Mouse (Mus musculus): ENCODE results near the gene Hnrnpa1. TPM values are rescaled to one million over a fixed set of nuclear protein-coding genes. Genes with fewer than 3 reads are reported as not detected.

The Hnrnpa1 gene
- polyA plus RNA-seq, 1 experiment from 2014 or later, result 906 TPM

DNA sequence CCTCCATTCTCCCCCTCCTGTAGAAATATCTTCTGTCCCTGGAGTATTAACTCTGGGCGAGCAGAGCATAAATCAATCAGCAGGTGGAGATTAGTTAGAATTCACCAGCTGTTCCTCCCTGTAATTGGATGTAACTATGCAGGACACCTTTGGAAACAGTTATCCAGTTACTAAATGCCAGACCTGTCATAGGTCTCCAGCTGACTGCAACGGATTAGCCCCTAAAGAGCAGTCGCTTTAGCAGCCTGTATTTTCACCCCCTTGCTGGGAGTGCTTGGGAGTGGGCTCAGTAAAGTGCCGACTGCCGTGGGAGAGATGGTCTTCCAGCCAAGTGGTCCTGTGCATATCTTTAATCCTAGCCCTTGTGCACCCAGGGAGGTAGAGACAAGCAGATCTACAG lies 49.4 kb downstream of the Hnrnpa1 start:
- WGBS, result 39% methylated on average over 5 of the region's 5 CpGs
- H3K36me3 ChIP-seq (ENCODE audit: control insufficient read depth, insufficient read depth, low read length), result peaks cover 38% of the 10 kb centered on the region
- no peak for ATAC-seq (ENCODE audit: insufficient number of reproducible peaks, insufficient read depth, low FRiP score, low read depth)

DNA sequence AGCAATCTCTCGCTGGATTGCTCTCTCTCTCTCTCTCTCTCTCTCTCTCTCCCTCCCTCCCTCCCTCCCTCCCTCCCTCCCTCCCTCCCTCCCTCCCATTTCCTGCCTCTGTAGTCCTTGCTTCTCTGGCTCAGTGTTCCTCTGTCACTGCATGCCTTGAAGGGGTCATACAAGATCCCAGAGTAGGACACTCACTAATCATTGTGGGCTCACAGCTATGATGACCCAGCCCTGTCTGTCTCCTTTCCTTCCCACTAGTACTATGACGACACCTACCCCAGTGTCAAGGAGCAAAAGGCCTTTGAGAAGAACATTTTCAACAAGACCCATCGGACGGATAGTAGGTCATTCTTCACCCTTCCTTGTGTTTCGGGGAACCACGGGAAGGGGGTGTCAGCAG lies 50.2 kb downstream of the Hnrnpa1 start:
- Histone ChIP-seq H3K4me1 (ENCODE audit: control insufficient read depth, insufficient read depth, low read length) (peaks cover 8% of the 10 kb centered on the region; the same call in 1 of the 2 replicates), H3K9me3 (ENCODE audit: control insufficient read depth, low read depth, low read length) (no peaks in the 10 kb centered on the region), H3K36me3 (ENCODE audit: control insufficient read depth, insufficient read depth, low read length) (peaks cover 42% of the 10 kb centered on the region), H3K27me3 (ENCODE audit: control insufficient read depth, insufficient read depth, low read length) (no peaks in the 10 kb centered on the region), H3K9ac (replicated peaks; ENCODE audit: low read depth, low read length) (no peak overlapping the region), H3K27ac (ENCODE audit: low read length) (no peak overlapping the region), H3K4me2 (replicated peaks; ENCODE audit: low read depth, low read length) (no peak overlapping the region), H3K4me3 (ENCODE audit: low read depth, low read length) (no peak overlapping the region)
- no peak for ATAC-seq (ENCODE audit: insufficient number of reproducible peaks, insufficient read depth, low FRiP score, low read depth)
- 66% methylated on average over 6 of the region's 6 CpGs for WGBS

More for the DNA sequence above, 49.4 kb downstream of the Hnrnpa1 start:
- Histone ChIP-seq H3K4me3 (ENCODE audit: low read depth, low read length) (no peak overlapping the region), H3K27me3 (ENCODE audit: control insufficient read depth, insufficient read depth, low read length) (no peaks in the 10 kb centered on the region), H3K9me3 (ENCODE audit: control insufficient read depth, low read depth, low read length) (no peaks in the 10 kb centered on the region), H3K4me1 (ENCODE audit: control insufficient read depth, insufficient read depth, low read length) (peaks cover 16% of the 10 kb centered on the region; the same call in 1 of the 2 replicates), H3K4me2 (replicated peaks; ENCODE audit: low read depth, low read length) (no peak overlapping the region), H3K27ac (ENCODE audit: low read length) (no peak overlapping the region), H3K9ac (replicated peaks; ENCODE audit: low read depth, low read length) (no peak overlapping the region)

DNA sequence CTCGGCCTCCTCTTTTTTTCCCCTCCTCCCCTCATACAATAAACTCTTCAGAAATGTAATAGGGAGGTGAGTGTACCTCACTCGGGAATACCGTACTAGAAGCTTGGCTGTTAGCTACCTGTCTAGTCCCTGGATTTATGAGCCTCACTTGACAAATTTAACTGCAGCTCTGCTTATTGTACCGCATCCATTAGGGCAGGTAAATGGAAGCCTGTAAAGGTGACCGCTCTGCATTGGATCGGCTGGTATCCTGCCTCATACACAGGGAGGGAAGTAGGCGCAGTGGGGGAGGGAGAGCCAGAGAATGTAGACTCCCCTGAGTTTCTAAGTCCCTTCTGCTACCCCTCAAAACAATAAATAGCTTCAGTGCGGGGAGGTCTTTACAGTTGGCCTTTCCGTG lies 50.6 kb downstream of the Hnrnpa1 start:
- no peak overlapping the region for H3K4me2 ChIP-seq (replicated peaks; ENCODE audit: low read depth, low read length)
- H3K27ac ChIP-seq (ENCODE audit: low read length), result no peak overlapping the region
- no peak overlapping the region for H3K9ac ChIP-seq (replicated peaks; ENCODE audit: low read depth, low read length)
- H3K36me3 ChIP-seq (ENCODE audit: control insufficient read depth, insufficient read depth, low read length), result peaks cover 42% of the 10 kb centered on the region
- no peak for ATAC-seq (ENCODE audit: insufficient number of reproducible peaks, insufficient read depth, low FRiP score, low read depth)
- H3K9me3 ChIP-seq (ENCODE audit: control insufficient read depth, low read depth, low read length), result no peaks in the 10 kb centered on the region
- no peaks in the 10 kb centered on the region for H3K27me3 ChIP-seq (ENCODE audit: control insufficient read depth, insufficient read depth, low read length)
- H3K4me1 ChIP-seq (ENCODE audit: control insufficient read depth, insufficient read depth, low read length), result peaks cover 8% of the 10 kb centered on the region; the same call in 1 of the 2 replicates
- 69% methylated on average over 9 of the region's 9 CpGs for WGBS
- no peak overlapping the region for H3K4me3 ChIP-seq (ENCODE audit: low read depth, low read length)

DNA sequence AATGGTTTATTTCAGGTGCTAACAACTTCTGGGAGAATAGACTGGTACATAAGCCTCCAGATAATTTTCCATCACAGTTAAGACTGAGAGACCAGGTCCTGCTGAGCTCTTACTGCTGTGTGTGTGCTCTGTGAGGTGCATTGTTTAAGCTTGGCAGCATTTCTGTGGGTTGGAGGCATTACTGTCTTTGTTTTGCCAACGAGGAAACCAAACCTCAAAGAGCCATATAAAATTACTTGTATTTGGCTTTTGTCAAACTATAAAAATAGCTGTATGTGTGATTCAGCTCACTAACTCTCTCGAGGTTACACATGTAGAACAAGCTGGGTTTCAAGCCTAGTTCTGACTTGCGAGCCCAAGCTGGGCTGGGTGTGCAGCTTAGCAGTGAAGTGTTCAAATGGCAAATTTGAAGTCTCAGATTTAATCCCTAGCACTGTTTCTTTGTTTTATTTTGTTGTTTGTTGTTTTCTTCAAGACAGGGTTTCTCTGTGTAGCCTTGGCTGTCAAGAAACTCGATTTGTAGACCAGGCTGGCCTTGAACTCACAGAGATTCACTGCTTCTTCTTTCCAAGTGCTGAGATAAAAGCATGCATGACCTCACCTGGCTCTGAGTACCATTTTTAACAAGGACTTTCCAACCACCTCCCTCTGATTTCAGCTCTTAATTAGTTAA lies 52.6 kb downstream of the Hnrnpa1 start:
- H3K9ac ChIP-seq (replicated peaks; ENCODE audit: low read depth, low read length), result no peak overlapping the region
- 0 out of 2 replicates have a peak, but pooled peaks cover 5% of the 10 kb centered on the region for H3K4me1 ChIP-seq (ENCODE audit: control insufficient read depth, insufficient read depth, low read length)
- H3K9me3 ChIP-seq (ENCODE audit: control insufficient read depth, low read depth, low read length), result no peaks in the 10 kb centered on the region
- no peaks in the 10 kb centered on the region for H3K27me3 ChIP-seq (ENCODE audit: control insufficient read depth, insufficient read depth, low read length)
- no peak for ATAC-seq (ENCODE audit: insufficient number of reproducible peaks, insufficient read depth, low FRiP score, low read depth)
- no peak overlapping the region for H3K27ac ChIP-seq (ENCODE audit: low read length)
- 92% methylated on average over 4 of the region's 4 CpGs for WGBS
- no peak overlapping the region for H3K4me2 ChIP-seq (replicated peaks; ENCODE audit: low read depth, low read length)
- H3K36me3 ChIP-seq (ENCODE audit: control insufficient read depth, insufficient read depth, low read length), result peaks cover 54% of the 10 kb centered on the region
- H3K4me3 ChIP-seq (ENCODE audit: low read depth, low read length), result no peak overlapping the region

DNA sequence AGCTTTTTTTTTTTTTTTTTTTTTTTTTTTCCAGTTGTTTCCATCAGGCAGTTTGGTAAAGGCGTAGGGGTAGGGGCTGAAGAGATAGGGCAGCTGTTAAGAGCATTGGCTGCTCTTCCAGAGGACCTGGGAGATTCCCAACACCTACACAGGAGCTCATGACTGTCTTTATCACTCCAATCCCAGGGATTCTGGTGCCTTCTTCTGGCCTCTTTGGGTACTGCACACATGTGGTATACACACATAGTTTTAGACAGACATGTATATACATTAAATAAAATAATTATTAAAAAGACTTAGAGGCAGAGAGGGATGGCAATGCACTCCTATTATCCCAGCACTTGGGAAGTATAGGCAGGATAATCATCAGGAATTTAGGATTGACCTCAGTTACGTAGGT lies 53.1 kb downstream of the Hnrnpa1 start:
- H3K27me3 ChIP-seq (ENCODE audit: control insufficient read depth, insufficient read depth, low read length), result no peaks in the 10 kb centered on the region
- peaks cover 59% of the 10 kb centered on the region for H3K36me3 ChIP-seq (ENCODE audit: control insufficient read depth, insufficient read depth, low read length)
- ATAC-seq (ENCODE audit: insufficient number of reproducible peaks, insufficient read depth, low FRiP score, low read depth), result no peak
- H3K9me3 ChIP-seq (ENCODE audit: control insufficient read depth, low read depth, low read length), result no peaks in the 10 kb centered on the region
- H3K4me3 ChIP-seq (ENCODE audit: low read depth, low read length), result no peak overlapping the region
- H3K4me2 ChIP-seq (replicated peaks; ENCODE audit: low read depth, low read length), result no peak overlapping the region
- H3K27ac ChIP-seq (ENCODE audit: low read length), result no peak overlapping the region
- 0 out of 2 replicates have a peak, but pooled peaks cover 5% of the 10 kb centered on the region for H3K4me1 ChIP-seq (ENCODE audit: control insufficient read depth, insufficient read depth, low read length)
- WGBS, result 95% methylated on average over 2 of the region's 2 CpGs
- no peak overlapping the region for H3K9ac ChIP-seq (replicated peaks; ENCODE audit: low read depth, low read length)

DNA sequence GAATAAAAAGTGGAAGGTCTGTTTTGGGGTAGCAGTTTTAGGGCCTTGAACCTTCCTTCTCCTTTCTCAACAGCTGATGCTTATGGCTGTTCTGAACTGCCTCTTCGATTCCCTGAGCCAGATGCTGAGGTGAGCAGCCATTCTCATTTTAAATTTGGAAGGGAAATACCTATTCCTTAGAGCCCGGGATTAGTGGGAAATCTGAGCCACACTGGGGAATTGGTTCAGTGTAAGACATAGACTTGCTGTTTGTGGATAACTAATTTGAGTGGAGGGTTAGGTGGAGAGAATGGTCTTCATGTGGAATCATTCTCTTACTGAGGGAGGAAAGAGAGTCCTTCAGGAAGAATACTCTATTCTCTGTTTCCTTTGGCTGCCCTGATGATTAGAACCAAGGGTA lies 54.4 kb downstream of the Hnrnpa1 start:
- no peak overlapping the region for H3K9ac ChIP-seq (replicated peaks; ENCODE audit: low read depth, low read length)
- no peak overlapping the region for H3K27ac ChIP-seq (ENCODE audit: low read length)
- no peak overlapping the region for H3K4me2 ChIP-seq (replicated peaks; ENCODE audit: low read depth, low read length)
- H3K27me3 ChIP-seq (ENCODE audit: control insufficient read depth, insufficient read depth, low read length), result no peaks in the 10 kb centered on the region
- H3K36me3 ChIP-seq (ENCODE audit: control insufficient read depth, insufficient read depth, low read length), result peaks cover 58% of the 10 kb centered on the region
- H3K4me1 ChIP-seq (ENCODE audit: control insufficient read depth, insufficient read depth, low read length), result peaks cover 14% of the 10 kb centered on the region
- H3K4me3 ChIP-seq (ENCODE audit: low read depth, low read length), result no peak overlapping the region
- WGBS, result 82% methylated on average over 2 of the region's 2 CpGs
- H3K9me3 ChIP-seq (ENCODE audit: control insufficient read depth, low read depth, low read length), result no peaks in the 10 kb centered on the region
- ATAC-seq (ENCODE audit: insufficient number of reproducible peaks, insufficient read depth, low FRiP score, low read depth), result no peak

DNA sequence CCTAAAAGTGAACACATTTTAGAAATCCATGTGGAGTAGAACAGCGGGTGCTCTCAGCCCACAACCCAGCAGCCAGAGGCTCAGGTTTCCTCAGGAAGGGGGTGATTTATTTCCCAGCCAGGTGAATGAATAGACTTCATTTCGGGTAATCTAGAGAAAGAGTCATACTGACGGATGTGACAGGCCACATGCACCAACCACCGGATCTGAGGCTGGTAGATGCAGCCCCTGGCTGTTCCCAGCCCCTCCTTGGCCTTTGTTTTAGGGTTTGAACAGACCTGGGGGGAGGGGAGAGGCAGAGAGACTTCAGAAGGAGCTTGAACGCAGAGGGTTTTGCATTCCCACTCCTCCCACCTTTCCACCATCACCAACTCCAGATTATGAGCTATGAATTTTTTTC lies 55.6 kb downstream of the Hnrnpa1 start:
- Histone ChIP-seq H3K9me3 (ENCODE audit: control insufficient read depth, low read depth, low read length) (no peaks in the 10 kb centered on the region), H3K36me3 (ENCODE audit: control insufficient read depth, insufficient read depth, low read length) (peaks cover 49% of the 10 kb centered on the region), H3K27ac (ENCODE audit: low read length) (0 out of 2 replicates have a peak overlapping the region, but pooled peaks have one; percentile 1), H3K4me1 (ENCODE audit: control insufficient read depth, insufficient read depth, low read length) (peaks cover 26% of the 10 kb centered on the region), H3K9ac (replicated peaks; ENCODE audit: low read depth, low read length) (no peak overlapping the region), H3K27me3 (ENCODE audit: control insufficient read depth, insufficient read depth, low read length) (no peaks in the 10 kb centered on the region), H3K4me3 (ENCODE audit: low read depth, low read length) (no peak overlapping the region), H3K4me2 (replicated peaks; ENCODE audit: low read depth, low read length) (no peak overlapping the region)
- WGBS, result 16% methylated on average over 5 of the region's 5 CpGs
- ATAC-seq (ENCODE audit: insufficient number of reproducible peaks, insufficient read depth, low FRiP score, low read depth), result no peak

Data from stomach, embryonic 14.5 days (tissue).